8 mouse cellular contexts compared by ENCODE assay signal in the genomic region with DNA sequence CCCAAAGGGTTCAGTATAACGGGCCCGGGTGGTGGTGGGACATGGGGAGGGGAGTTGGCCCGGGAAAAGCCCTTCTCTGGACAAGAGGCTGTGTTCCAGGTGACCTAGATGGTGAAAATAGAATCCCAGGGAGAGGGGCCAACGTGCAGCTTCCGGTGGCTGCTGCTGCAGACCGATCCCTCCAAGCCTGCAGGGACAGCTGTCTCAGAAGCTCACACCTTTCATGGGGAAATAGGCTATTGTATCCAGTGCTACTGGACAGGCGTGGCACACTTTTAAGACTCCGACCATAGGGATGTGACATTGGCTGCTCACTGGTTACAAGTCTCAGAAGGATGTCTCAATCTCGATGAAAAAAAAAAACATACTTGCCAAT. TPM values are rescaled to one million over a fixed set of nuclear protein-coding genes. Genes with fewer than 3 reads are reported as not detected.
DNase-seq lines count a peak whose midpoint lies in the region; ATAC-seq lines count a peak whose summit lies in the region.

No protein-coding gene starts in this region.

- H3K9ac ChIP-seq in liver, embryonic 11.5 days (ENCODE audit: low read depth, low read length) = peak overlapping the region; percentile 66
- peak overlapping the region; percentile 72 for H3K9ac ChIP-seq in forebrain, embryonic 13.5 days
- no peak overlapping the region for H3K9ac ChIP-seq in intestine, embryonic 14.5 days (ENCODE audit: low read length)
- peak overlapping the region; percentile 81 for H3K9ac ChIP-seq in neural tube, embryonic 13.5 days

- peak overlapping the region; percentile 91 for H3K4me2 ChIP-seq in liver, embryonic 11.5 days
- peak overlapping the region; percentile 91 for H3K4me2 ChIP-seq in forebrain, embryonic 13.5 days
- H3K4me2 ChIP-seq in intestine, embryonic 14.5 days (ENCODE audit: low read length) = peak overlapping the region; percentile 94
- H3K4me2 ChIP-seq in neural tube, embryonic 13.5 days = peak overlapping the region; percentile 89

- WGBS in liver, embryonic 11.5 days = 29% methylated on average over 9 of the region's 9 CpGs
- 20% methylated on average over 9 of the region's 9 CpGs for WGBS in forebrain, embryonic 13.5 days
- 26% methylated on average over 9 of the region's 9 CpGs for WGBS in intestine, embryonic 14.5 days
- WGBS in neural tube, embryonic 13.5 days = 21% methylated on average over 9 of the region's 9 CpGs

- no peaks in the 10 kb centered on the region for H3K36me3 ChIP-seq in liver, embryonic 11.5 days (ENCODE audit: control insufficient read depth, insufficient read depth, low read length)
- no peaks in the 10 kb centered on the region for H3K36me3 ChIP-seq in forebrain, embryonic 13.5 days (ENCODE audit: poor library complexity, severe bottlenecking)
- H3K36me3 ChIP-seq in intestine, embryonic 14.5 days (ENCODE audit: control insufficient read depth, insufficient read depth, low read length) = no peaks in the 10 kb centered on the region
- no peaks in the 10 kb centered on the region for H3K36me3 ChIP-seq in neural tube, embryonic 13.5 days

- no peak overlapping the region for H3K27ac ChIP-seq in liver, embryonic 11.5 days (ENCODE audit: low read depth, low read length)
- no peak overlapping the region for H3K27ac ChIP-seq in forebrain, embryonic 13.5 days
- H3K27ac ChIP-seq in intestine, embryonic 14.5 days (ENCODE audit: low read depth) = no peak overlapping the region
- H3K27ac ChIP-seq in neural tube, embryonic 13.5 days (replicated peaks) = no peak overlapping the region

- no peak for DNase-seq in liver, embryonic 11.5 days (ENCODE audit: low spot score)
- DNase-seq in liver = no peak
- DNase-seq in intestine, embryonic 14.5 days (ENCODE audit: low spot score) = no peak
- DNase-seq in adrenal gland, postnatal 25 days = no peak
- no peak for DNase-seq in spleen, postnatal 36 days (ENCODE audit: low spot score in 2 of 2)
- no peak for DNase-seq in right cerebral cortex, adult 18-20 months

- H3K27me3 ChIP-seq in liver, embryonic 11.5 days (replicated peaks; ENCODE audit: control insufficient read depth, insufficient read depth, low read length) = no peaks in the 10 kb centered on the region
- H3K27me3 ChIP-seq in forebrain, embryonic 13.5 days = 0 out of 2 replicates have a peak, but pooled peaks cover 9% of the 10 kb centered on the region
- H3K27me3 ChIP-seq in intestine, embryonic 14.5 days (replicated peaks; ENCODE audit: control insufficient read depth, insufficient read depth, low read length) = no peaks in the 10 kb centered on the region
- no peaks in the 10 kb centered on the region for H3K27me3 ChIP-seq in neural tube, embryonic 13.5 days

- no peak for ATAC-seq in liver, embryonic 11.5 days (replicated peaks; ENCODE audit: low FRiP score)
- 0 out of 2 replicates have a peak, but pooled peaks have one; percentile 16 for ATAC-seq in forebrain, embryonic 13.5 days
- ATAC-seq in intestine, embryonic 14.5 days (replicated peaks; ENCODE audit: low FRiP score, low TSS enrichment, low read depth) = 0 out of 2 replicates have a peak, but pooled peaks have one; percentile 36
- peak; percentile 43; the same call in 1 of the 2 replicates for ATAC-seq in neural tube, embryonic 13.5 days (ENCODE audit: low read depth)

- peaks cover 13% of the 10 kb centered on the region for H3K4me1 ChIP-seq in liver, embryonic 11.5 days (replicated peaks; ENCODE audit: control insufficient read depth, insufficient read depth, low read length)
- H3K4me1 ChIP-seq in forebrain, embryonic 13.5 days = peaks cover 17% of the 10 kb centered on the region
- peaks cover 8% of the 10 kb centered on the region; the same call in 1 of the 2 replicates for H3K4me1 ChIP-seq in intestine, embryonic 14.5 days (replicated peaks; ENCODE audit: control insufficient read depth, insufficient read depth, low read length)
- peaks cover 16% of the 10 kb centered on the region for H3K4me1 ChIP-seq in neural tube, embryonic 13.5 days (replicated peaks)

- no peaks in the 10 kb centered on the region for H3K9me3 ChIP-seq in liver, embryonic 11.5 days (ENCODE audit: control insufficient read depth, low read length)
- H3K9me3 ChIP-seq in forebrain, embryonic 13.5 days (replicated peaks) = no peaks in the 10 kb centered on the region
- no peaks in the 10 kb centered on the region for H3K9me3 ChIP-seq in intestine, embryonic 14.5 days (ENCODE audit: control insufficient read depth, low read length)
- no peaks in the 10 kb centered on the region for H3K9me3 ChIP-seq in neural tube, embryonic 13.5 days

- H3K4me3 ChIP-seq in liver, embryonic 11.5 days (ENCODE audit: low read depth, low read length) = peak overlapping the region; percentile 59
- H3K4me3 ChIP-seq in forebrain, embryonic 13.5 days = peak overlapping the region; percentile 51
- H3K4me3 ChIP-seq in intestine, embryonic 14.5 days (ENCODE audit: low read depth, low read length) = peak overlapping the region; percentile 56
- peak overlapping the region; percentile 54 for H3K4me3 ChIP-seq in neural tube, embryonic 13.5 days

RNA-seq across cellular contexts. Expression of a gene that starts 0.5 kb away (rescaled TPM):
- polyA plus RNA-seq in liver, embryonic 11.5 days (2014; fragmentation: Nextera tagmentation; extraction: Ambion mirVana) = 0.17 and 0.53 TPM in 2 replicates
- 0.18 and 0.20 TPM in 2 replicates for polyA plus RNA-seq in forebrain, embryonic 13.5 days (2015; fragmentation: Nextera tagmentation; extraction: Ambion mirVana)
- 0.26 TPM in 1 of 2 replicates, not detected in the other for polyA plus RNA-seq in intestine, embryonic 14.5 days (2014; fragmentation: Nextera tagmentation; extraction: Ambion mirVana)
- polyA plus RNA-seq in neural tube, embryonic 13.5 days (2015; fragmentation: Nextera tagmentation; extraction: Ambion mirVana) = 0.48 and 0.71 TPM in 2 replicates
- 0.39 TPM in 1 of 2 replicates, not detected in the other for total RNA-seq in adrenal gland, postnatal 25 days (2021)
